Mouse (Mus musculus) adrenal gland, adult 8-10 months (tissue): ENCODE results near the gene Myzap. TPM values are rescaled to one million over a fixed set of nuclear protein-coding genes. Genes with fewer than 3 reads are reported as not detected.

Source experiments
- DNase-seq: peaks from one replicate; pipeline ENCODE4 v3.0.0; 2022
- total RNA-seq, 4 experiments: library from RNA; stranded (reverse); gene quantifications; 2 replicates each; pipeline ENCODE4 v1.2.4; 2022

Myzap gene
- total RNA-seq, 4 experiments from 2014 or later = 9.8 to 14.4 (median 11.5) TPM

GRCm38 (mm10) chr9:71599861-71600260, 7.7 kb upstream of the Myzap start:
- no peak for DNase-seq

GRCm38 (mm10) chr9:71596888-71597287, 4.7 kb upstream of the Myzap start:
- DNase-seq = no peak

- no peak for DNase-seq
Observed at GRCm38 (mm10) chr9:71592577-71593285, 571 bp upstream of the Myzap start.

GRCm38 (mm10) chr9:71591106-71591505, 1.1 kb downstream of the Myzap start:
- no peak for DNase-seq

GRCm38 (mm10) chr9:71589771-71590170, 2.4 kb downstream of the Myzap start:
- DNase-seq = no peak

- DNase-seq = no peak
Observed at GRCm38 (mm10) chr9:71588930-71589592, 3.1 kb downstream of the Myzap start.

- DNase-seq = no peak
Observed at GRCm38 (mm10) chr9:71586408-71586807, 5.8 kb downstream of the Myzap start.

- peak; percentile 53 for DNase-seq
Observed at GRCm38 (mm10) chr9:71582771-71583170, 9.4 kb downstream of the Myzap start.

- DNase-seq = no peak
Observed at GRCm38 (mm10) chr9:71578896-71579564, 13.1 kb downstream of the Myzap start.

GRCm38 (mm10) chr9:71574440-71574839, 17.7 kb downstream of the Myzap start:
- no peak for DNase-seq

GRCm38 (mm10) chr9:71573771-71574340, 18.3 kb downstream of the Myzap start:
- DNase-seq = peak; percentile 37

- no peak for DNase-seq
Observed at GRCm38 (mm10) chr9:71571150-71571633, 21.0 kb downstream of the Myzap start.

GRCm38 (mm10) chr9:71570170-71570569, 22.0 kb downstream of the Myzap start:
- DNase-seq = no peak

- DNase-seq = no peak
Observed at GRCm38 (mm10) chr9:71568323-71568942, 23.7 kb downstream of the Myzap start.

- no peak for DNase-seq
Observed at GRCm38 (mm10) chr9:71567391-71567790, 24.8 kb downstream of the Myzap start.

- no peak for DNase-seq
Observed at GRCm38 (mm10) chr9:71566763-71567162, 25.4 kb downstream of the Myzap start.

- no peak for DNase-seq
Observed at GRCm38 (mm10) chr9:71557737-71558136, 34.4 kb downstream of the Myzap start.

GRCm38 (mm10) chr9:71554001-71554400, 38.2 kb downstream of the Myzap start:
- no peak for DNase-seq

- peak; percentile 66 for DNase-seq
Observed at GRCm38 (mm10) chr9:71550176-71550575, 42.0 kb downstream of the Myzap start.

GRCm38 (mm10) chr9:71547704-71548275, 44.4 kb downstream of the Myzap start:
- no peak for DNase-seq

GRCm38 (mm10) chr9:71544831-71545230, 47.3 kb downstream of the Myzap start:
- DNase-seq = no peak
